Mouse (Mus musculus): Measurements from ENCODE around the gene Adnp.

- no peak for TF ChIP-seq POLR2A (IDR thresholded peaks at IDR 0.05; ENCODE audit: low read depth, low read length)
- TF ChIP-seq CTCF (IDR thresholded peaks at IDR 0.05; ENCODE audit: extremely low read depth, insufficient read length, insufficient replicate concordance, low read depth, low read length), result no peak
Measured at GRCm38 (mm10) chr2:168167781-168168180, 39.1 kb downstream of the Adnp start.
